Mouse (Mus musculus) ovary, postnatal 14 days (tissue): ENCODE results near the gene Bckdhb.
"Not testable (repeated sequence)": the region's sequence is repeated elsewhere in the genome, so short reads cannot be mapped to it uniquely, and the experiment has no call there.

Experiments
- DNase-seq: peaks from one replicate; pipeline ENCODE4 v3.0.0; 2022; ENCODE audit warnings: low spot score

Gene Bckdhb

DNA sequence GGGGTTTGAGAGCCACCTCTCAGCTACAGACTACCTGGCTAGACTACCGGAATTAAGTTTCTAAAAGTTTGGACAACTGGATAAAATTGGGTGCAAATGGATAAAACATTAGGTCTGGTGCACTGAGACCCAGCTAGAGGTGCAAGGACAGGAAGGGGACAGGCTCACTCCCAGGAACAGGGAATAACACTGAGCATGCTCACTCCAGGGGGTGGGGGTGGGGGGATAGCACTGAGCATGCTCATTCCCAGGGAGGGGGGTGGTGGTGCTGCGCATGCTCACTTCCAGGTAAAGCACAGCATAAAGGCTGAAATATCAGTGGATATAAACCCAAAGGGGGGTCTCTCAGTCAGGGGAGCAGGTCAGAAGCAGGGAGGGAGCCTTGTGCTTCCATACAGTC lies 120.7 kb downstream of the Bckdhb start:
- DNase-seq, result no peak

DNA sequence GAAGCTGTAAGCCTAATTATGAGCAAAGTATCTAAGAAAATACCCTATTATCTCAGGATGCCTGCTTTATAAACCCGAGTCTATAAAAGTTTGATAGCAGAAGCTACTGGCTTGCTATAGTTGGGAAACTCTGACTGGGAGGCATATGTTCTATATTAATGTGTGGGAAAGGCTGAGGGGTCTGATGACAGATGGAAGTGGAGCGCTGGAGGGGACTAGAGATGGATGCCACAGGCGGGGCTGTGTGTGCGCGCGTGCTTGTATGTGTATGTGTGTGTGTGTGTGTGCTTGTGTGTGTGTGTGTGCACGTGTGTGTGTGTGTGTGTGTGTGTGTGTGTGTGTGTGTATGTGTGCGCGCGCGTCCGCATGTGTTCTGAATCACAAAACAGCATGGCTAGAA lies 121.4 kb downstream of the Bckdhb start:
- DNase-seq, result no peak

DNA sequence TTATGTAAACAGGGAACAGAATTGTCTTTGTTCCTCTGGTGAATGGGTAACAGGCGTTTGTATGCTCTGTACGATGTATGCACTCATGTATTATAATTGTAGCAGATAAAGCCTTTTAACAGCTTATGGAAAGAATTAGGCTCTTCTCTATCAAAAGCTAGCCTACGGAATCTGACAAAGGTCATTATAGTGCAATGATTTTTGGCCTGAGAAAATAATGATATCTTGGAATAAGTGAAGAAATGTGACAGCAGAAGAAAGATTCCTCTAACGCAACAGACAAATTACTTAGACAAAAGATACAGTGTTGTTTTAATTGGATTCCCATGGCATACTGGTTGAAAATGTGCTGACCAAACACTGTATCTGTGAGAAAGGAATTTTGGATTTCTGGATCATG lies 122.0 kb downstream of the Bckdhb start:
- DNase-seq, result no peak

DNA sequence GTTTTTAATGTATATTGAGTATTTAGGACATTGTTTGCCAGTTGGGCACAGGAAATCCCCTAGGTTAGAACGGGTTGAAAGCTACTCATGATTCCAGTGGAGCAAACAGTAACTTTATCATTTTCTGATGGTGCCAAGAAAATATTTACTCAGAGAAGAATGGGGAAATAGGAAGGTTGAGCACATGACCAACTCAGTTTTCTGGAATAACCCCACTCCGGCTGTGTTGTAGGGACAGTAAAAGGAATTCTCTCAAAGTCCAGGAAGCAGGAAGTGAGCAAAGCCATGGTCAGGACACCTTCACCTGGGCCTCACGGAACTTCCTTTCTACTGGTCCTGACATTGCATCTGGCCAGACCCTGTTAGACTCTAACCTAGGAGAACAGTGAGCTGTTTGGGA lies 122.5 kb downstream of the Bckdhb start:
- DNase-seq, result no peak

DNA sequence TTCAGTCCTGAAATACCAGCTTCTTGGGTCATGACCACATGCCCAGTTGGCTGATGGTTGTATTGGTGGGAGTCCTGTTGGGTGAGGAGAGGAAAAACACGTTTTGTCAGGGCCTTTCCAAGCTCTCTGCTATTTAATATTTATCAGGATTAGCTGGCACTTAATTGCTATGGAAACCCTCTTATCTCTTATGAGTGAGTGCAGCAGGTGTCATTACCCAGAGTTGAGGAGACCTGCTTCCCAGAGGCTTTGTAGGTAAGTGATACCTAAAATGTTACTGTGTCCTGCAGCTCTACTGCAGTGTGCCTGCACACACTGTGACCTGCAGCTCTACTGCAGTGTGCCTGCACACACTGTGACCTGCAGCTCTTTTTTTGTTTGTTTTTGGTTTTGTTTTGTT lies 124.2 kb downstream of the Bckdhb start:
- DNase-seq, result no peak

DNA sequence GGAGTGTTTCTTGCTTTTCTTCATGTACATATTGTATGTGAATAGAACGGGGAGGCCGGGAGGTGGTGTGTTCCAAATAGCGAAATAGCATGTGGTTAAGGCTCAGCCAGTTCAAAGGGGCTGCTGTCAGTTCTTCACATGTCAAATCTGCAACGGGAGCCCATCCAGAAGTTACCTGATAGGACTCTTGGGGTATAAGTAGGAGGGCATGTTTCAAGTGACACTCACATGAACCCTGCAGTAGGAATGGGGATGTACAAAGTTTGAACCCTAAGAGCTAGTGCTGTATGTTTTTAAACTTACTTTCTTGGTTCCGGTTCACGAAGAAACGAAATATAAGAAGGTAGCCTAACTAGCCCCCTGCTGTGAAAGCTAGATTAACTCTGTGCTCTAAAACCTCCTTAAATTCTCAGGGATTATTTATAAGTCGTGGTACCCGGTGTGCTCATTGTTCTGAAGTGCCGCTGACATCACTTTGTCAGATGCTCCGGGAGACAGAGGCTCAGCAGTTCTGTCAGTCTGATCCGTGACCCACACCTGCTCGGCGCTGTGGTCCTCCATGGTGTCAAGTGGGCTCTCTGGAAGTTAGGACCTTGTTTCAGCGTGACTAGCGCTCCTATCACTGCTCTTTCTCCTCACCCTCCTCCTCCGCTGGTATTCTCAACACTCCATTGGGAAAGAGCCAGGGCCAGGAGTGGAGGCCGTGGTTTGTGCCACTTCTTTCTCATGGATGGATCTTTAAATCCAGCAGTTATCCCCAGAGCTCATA lies 126.1 kb downstream of the Bckdhb start:
- no peak for DNase-seq

DNA sequence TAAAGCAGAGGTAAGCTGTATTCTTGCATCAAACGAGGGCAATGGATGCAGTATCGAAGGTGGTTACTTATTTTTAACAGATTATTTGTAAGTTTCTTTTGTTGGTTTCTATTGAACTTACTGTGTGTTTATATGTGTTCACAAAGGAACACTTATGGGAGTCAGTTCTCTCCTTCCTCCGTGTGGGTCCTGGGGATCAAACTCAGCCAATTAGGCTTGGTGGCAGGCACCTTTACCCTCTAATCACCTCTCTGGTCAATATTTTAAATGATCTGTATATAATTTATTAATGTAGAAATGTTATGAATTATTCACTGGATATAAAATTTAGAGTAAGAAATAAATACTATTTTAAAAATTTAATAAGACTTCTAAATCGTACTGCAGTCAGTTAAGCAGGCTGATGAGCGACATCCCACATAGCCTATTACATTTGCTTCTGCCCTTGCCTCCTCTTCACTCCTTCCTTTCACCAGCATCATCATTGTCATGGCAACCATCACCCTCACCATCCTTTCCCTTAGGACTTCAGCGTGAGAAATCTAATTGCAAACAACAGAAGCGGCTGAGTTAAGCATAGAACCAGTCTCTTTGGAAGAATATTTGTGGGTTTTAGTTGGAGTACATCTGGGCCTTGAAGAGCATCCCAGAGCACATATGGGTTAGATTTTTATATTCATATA lies 130.3 kb downstream of the Bckdhb start:
- no peak for DNase-seq

DNA sequence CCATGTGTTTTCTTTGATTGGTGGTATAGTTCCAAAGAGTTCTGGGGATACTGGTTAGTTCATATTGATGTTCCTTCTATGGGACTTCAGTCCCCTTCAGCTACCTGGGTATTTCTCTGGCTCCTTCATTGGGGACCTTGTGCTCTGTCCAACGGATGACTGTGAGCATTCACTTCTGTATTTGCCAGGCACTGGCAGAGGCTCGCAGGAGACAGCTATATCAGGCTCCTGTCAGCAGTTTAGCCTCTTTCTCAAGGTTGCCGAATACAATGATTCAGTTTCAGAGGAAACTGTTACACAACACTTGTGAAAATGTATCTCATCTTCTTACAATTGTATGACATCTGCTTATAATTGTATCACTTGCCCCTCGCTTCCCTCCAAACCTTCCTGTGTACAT lies 135.8 kb downstream of the Bckdhb start:
- DNase-seq, result not testable (repeated sequence)

DNA sequence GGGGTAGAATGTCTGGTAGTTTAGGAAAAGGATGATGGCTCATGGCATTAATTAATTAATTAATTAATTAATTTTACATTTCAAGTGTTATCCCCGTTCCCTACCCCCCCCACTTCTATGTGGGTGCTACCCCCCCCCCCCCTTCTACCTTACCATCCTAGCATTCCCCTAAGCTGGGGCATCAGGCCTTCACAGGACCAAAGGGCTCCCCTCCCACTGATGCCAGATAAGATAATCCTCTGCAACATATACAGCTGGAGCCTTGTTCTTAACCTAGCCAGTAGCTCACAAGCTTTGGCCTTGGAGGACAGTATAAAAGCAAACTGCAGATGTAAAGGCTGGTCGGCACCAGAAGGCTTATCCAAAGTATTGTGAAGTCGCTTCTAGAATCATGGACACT lies 138.7 kb downstream of the Bckdhb start:
- DNase-seq, result no peak

DNA sequence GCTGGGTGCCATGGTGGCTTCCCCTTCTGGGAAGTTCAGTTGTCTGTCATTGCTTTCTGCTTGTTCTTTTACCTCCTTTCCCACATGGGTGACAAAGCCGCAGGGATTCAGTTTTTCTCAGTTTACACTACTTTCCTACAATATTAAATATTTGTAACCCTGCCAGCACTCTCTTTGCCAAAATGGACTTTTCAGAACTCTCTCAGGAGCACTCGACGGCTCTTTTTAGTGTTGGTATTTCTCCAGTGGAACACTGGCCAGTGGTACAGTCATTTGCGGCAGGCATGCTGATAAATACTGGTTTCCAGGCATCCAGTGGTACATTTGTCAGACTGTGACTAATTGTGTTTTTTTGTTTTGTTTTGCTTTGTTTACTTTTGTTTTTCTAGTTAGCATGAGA lies 139.2 kb downstream of the Bckdhb start:
- no peak for DNase-seq

DNA sequence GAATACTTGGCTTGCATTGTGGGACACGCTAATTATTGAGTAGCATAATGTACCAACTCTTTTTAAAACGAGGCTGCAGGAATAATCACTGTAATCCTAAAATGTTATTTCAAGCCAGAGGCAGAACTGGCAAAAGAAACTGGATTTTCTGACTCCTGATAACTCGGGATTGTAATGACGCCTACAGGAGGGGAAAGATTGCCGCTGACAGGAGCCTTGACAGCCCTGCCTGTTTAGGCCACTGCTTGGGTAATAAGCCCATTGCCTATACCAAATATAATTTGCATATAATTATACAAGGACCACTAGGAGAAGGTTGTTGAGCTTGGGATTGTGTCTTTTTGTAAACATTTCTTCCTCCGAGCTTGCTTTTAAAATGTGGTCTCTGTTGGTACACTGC lies 145.3 kb downstream of the Bckdhb start:
- no peak for DNase-seq

DNA sequence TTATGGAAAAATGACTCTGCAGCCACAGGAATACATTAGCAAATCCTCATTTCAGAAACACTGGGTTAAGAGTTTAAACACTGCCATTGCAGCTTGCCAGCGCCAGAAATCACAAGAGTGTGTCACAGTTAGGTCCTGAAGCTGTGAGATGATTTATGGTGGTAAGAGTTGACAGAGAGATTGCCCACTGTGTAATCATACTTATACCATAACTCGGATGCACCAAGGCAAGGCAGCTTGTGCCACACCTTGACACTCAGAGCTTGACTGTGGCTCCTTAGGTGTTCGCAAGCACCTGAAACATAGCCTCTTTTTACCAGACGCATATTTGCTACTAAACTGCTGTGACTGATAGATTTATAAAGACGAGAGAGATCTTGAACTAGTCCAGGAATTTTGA lies 145.8 kb downstream of the Bckdhb start:
- DNase-seq, result no peak

DNA sequence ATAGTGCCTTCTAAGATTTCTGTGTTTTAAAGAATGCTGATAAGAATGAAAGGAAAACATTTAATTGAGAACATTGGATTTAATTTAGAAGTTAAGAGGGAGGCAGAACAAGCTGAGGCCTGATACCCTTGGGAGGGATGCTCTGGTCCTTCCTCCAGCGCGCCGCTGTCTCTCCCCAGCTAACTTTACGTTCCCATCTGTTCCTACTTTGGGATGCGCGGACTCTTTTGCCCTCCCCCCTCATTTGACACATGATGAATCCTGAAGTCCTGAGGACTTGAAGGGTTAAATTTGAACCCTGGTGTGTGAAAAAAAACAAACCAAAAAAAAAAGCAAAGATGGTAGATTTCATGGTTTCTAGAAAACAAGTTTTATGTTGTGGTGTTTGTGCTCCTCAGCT lies 147.6 kb downstream of the Bckdhb start:
- no peak for DNase-seq

DNA sequence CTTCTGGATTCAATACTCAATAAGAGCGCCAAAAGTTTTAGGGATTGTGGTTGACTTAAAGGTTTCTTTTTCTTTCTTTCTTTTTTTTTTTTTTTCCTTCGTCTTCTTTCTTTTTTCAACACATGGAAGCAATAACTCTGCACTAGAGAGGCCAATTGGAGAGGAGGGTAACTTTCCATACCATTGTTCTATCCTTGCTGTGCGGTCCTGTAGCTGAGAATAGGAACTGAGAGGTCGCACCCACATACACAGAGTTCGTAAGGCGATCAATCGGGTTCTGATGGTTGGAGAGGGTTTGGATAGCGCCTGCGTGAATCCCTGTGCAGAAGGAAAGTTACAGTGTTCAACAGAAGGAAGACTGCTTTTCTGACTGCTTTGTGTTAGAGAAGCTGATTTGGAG lies 148.3 kb downstream of the Bckdhb start:
- no peak for DNase-seq

DNA sequence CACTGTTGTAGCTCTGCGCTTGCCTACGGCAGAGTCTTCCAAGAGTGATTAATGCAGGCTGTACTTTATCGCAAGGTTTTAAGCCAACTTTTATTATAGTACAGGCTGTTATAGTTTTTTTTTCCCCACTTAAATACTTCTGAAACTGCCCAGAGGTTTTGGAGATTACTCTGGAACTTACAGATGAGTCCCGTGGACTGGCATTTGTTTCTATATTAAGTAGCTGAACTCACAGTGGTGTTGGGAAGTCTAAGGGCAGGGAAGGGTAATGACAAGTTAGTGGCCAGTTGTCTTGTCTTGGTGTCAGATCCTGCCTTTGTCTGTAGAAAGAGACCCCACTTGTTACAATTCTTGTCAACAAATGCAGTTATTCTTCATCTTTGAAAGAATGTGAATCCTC lies 158.6 kb downstream of the Bckdhb start:
- DNase-seq, result no peak

DNA sequence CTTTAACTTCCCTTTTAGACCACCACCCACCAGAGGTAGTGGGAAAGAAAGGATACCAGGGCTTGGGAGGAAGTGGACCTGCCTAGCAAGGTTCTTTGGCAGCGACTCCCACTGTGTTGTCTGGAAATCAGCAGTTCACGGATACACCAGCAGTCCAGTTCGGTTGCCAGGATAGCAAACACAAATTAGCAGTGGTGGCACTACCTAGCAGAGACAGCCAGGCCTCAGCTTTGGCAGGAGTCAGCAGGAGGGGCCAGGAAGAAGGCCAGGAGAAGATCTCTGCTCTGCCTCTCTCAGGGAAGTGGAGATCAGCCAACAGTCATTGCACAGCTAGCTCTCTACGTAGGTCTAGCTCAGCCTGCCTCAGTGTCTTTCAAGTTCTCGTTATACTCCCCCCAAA lies 159.7 kb downstream of the Bckdhb start:
- DNase-seq, result no peak

DNA sequence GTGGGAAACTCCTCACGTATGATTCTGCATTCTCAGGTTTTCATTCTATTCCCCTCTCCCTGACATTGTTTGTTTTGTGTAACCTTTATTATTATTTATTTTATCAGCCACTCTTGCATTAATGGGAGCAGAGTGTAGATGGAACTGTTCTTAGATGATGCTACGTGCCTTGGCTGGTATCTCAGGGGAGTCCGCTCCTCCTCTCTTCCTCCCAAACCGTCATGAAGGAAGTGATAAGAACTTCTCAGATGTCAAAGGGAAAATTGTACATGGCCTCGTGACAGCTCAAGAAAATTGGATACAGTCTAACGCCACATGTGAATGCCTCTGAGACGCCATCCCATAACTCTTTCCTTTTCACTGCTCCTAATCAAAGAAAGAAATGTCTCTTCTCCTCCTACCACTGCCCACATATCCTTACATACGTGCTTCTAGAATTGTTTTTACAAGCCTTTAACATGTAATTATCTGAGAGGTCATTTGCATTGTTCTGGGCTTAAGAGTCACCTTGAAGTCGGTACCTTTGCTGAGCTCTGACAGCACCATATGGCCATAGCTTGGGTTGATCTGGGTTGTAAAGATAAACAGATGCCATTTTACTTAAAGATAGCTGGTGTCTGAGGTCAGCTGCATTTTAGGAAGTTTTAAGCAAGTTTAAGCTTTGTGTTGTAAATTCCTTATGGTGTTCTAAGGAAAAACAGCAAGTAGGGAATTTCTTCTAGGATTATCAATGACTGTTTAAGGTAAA lies 165.5 kb downstream of the Bckdhb start:
- no peak for DNase-seq

DNA sequence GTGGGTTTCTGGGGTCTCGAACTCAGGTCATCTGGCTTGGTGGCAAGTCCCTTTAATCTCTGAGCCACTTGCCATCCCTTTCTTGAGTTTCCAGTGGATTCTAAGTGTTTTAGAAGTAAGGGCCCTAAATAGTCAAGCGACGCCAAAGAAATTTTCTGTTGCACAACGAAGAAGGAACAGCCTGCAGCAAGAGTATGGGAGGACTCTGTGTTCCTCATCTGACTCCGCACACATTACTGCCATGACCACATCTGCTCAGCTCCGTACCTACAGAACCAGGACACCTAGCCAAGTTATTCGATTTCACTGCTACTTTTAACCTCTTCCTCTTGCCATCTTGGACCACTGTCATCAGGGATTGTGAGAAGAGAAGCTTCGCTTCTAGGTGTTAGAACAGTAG lies 168.0 kb downstream of the Bckdhb start:
- DNase-seq, result no peak

DNA sequence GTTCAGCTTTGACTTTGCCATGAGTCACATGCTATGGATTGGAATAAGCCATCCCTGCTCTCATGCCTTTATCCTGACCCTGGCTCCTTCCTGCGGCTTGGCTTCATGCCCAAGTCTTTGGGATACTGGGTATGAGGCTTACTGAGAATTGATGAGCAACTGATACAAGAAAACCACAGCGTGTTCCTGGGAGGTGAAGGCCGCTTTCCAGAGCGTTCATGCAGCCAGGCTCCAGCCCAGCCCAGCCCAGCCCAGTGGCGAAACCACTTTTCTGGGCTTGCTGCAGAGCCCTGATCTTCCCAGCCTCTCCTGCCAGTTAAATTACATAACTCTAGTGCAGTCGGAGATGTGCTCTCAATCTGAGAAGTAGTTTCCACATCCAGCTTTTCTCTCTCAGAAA lies 169.2 kb downstream of the Bckdhb start:
- no peak for DNase-seq

DNA sequence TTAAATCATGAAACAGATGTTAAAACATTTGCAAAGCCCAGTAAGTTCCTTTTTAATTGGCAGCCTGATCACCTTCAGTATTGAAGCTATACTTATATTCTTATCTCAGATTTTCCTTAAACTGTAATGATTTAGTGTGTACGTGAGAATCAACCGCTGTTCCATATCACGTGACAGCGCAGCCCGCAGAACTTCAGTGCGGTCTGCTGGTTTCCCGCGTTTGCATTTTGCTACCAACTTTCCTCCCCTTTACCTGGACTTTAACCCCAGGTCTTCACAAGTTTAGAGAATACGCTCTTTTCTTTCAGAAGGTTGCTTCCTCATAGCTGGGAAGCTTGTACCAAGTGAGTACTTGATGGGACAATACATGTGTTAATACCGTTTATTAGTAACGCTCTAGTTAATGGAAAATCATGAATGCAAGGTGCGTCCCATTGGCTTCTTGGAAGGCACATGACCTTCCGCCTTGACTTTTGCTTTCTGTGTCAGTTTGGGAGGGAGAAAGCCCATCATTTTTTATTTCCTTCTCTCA lies 171.6 kb downstream of the Bckdhb start:
- DNase-seq, result no peak

DNA sequence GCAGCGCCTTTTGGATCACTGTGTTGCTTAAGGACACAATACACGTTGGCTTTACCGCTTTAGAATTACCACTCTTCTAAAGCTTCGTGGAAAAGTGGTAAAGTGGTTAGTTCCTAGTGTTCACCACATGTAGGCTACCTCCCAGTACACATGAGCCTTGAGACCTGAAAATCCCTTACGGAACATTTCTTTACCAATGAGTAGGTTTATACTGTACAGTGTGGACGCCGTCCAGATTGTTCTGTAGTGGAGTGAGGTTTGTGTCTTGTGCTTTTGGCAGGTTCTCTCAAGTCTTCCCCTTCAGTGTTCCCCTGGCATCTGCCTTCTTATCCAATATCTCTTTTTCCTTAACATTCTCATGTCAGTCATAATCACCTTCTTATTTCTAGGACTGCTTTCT lies 178.4 kb downstream of the Bckdhb start:
- no peak for DNase-seq

DNA sequence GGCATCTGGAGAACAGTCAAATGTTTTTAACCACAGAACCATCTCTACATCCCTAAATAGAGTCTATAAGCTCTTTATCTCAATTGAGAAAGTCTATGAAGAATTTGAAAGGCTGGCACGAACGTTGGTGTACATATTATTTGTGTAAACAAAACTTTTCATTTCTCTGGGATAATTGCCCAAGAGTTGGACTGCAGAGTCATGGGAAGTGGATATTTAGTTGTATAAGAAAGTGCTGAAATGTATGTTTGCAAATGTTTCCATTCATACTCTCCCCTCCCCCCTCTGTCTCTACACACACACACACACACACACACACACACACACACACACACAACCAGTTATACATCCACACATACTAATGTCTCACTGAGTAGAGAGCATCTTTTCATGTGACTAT lies 181.5 kb downstream of the Bckdhb start:
- DNase-seq, result no peak
